Mouse (Mus musculus): ENCODE results near the gene Scai. TPM values are rescaled to one million over a fixed set of nuclear protein-coding genes. Genes with fewer than 3 reads are reported as not detected.

The Scai gene
- total RNA-seq, 1 experiment from 2014 or later, result 12.2 TPM

Other genes with a start within 250 kb of the Scai start
- 0.22 and 0.45 TPM in 2 replicates for gene Wdr38, start 193.3 kb downstream of the Scai start, total RNA-seq (2021)
- 71.6 and 76.5 TPM in 2 replicates for gene Arpc5l, start 185.4 kb downstream of the Scai start, total RNA-seq (2021)
- 384 and 477 TPM in 2 replicates for gene Rpl35, start 185.1 kb downstream of the Scai start, total RNA-seq (2021)
- 24.7 and 28.4 TPM in 2 replicates for gene Golga1, start 125.2 kb downstream of the Scai start, total RNA-seq (2021)
- gene Ppp6c, start 35.7 kb upstream of the Scai start, total RNA-seq (2021), result 81.0 and 81.2 TPM in 2 replicates

Measured in adrenal gland, postnatal 14 days (tissue).